Mouse (Mus musculus) 3134 (cell line): Measurements from ENCODE around the gene Fmc1.
"Not testable (repeated sequence)": the region's sequence is repeated elsewhere in the genome, so short reads cannot be mapped to it uniquely, and the experiment has no call there.

Experiments
- DNase-seq: peaks from one replicate; pipeline ENCODE4 v3.0.0-alpha.2; 2011; ENCODE audit warnings: low spot score; ENCODE audit not compliant: insufficient read length; ENCODE audit errors: extremely low read depth

Gene Fmc1

GRCm38 (mm10) chr6:38533428-38534405 lies at the start of gene Fmc1:
TSS of gene Fmc1 (plus strand) at chr6:38533502.
- DNase-seq: peak; percentile 95

- DNase-seq: no peak
These were observed 40.8 kb upstream of the Fmc1 start for GRCm38 (mm10) chr6:38492550-38492949.

GRCm38 (mm10) chr6:38495641-38496040 lies 37.7 kb upstream of the Fmc1 start:
- no peak for DNase-seq

- DNase-seq: no peak
These were observed 21.2 kb upstream of the Fmc1 start for GRCm38 (mm10) chr6:38512096-38512495.

GRCm38 (mm10) chr6:38512830-38513229 lies 20.5 kb upstream of the Fmc1 start:
- no peak for DNase-seq

- no peak for DNase-seq
These were observed 18.1 kb upstream of the Fmc1 start for GRCm38 (mm10) chr6:38515201-38515600.

- no peak for DNase-seq
These were observed 9.5 kb upstream of the Fmc1 start for GRCm38 (mm10) chr6:38523851-38524250.

GRCm38 (mm10) chr6:38531211-38531820 lies 2.0 kb upstream of the Fmc1 start:
- peak; percentile 44 for DNase-seq

GRCm38 (mm10) chr6:38532500-38533420 lies 542 bp upstream of the Fmc1 start:
- DNase-seq: no peak

GRCm38 (mm10) chr6:38534640-38535365 lies 1.5 kb downstream of the Fmc1 start:
- DNase-seq: peak; percentile 95

- DNase-seq: no peak
These were observed 2.0 kb downstream of the Fmc1 start for GRCm38 (mm10) chr6:38535366-38535690.

GRCm38 (mm10) chr6:38535788-38536187 lies 2.5 kb downstream of the Fmc1 start:
- no peak for DNase-seq

- not testable (repeated sequence) for DNase-seq
These were observed 10.8 kb downstream of the Fmc1 start for GRCm38 (mm10) chr6:38544141-38544540.

- DNase-seq: not testable (repeated sequence)
These were observed 13.7 kb downstream of the Fmc1 start for GRCm38 (mm10) chr6:38547005-38547404.

GRCm38 (mm10) chr6:38547707-38548106 lies 14.4 kb downstream of the Fmc1 start:
- DNase-seq: no peak

GRCm38 (mm10) chr6:38548595-38548994 lies 15.3 kb downstream of the Fmc1 start:
- DNase-seq: not testable (repeated sequence)

GRCm38 (mm10) chr6:38549840-38550239 lies 16.5 kb downstream of the Fmc1 start:
- DNase-seq: not testable (repeated sequence)

- DNase-seq: no peak
These were observed 17.2 kb downstream of the Fmc1 start for GRCm38 (mm10) chr6:38550250-38551061.
